Mouse (Mus musculus): ENCODE data around the gene Scaf11. TPM values are rescaled to one million over a fixed set of nuclear protein-coding genes. Genes with fewer than 3 reads are reported as not detected.

Scaf11 gene
- 10 to 100 TPM; 64.2 to 67.6 TPM for total RNA-seq (2023)

DNA sequence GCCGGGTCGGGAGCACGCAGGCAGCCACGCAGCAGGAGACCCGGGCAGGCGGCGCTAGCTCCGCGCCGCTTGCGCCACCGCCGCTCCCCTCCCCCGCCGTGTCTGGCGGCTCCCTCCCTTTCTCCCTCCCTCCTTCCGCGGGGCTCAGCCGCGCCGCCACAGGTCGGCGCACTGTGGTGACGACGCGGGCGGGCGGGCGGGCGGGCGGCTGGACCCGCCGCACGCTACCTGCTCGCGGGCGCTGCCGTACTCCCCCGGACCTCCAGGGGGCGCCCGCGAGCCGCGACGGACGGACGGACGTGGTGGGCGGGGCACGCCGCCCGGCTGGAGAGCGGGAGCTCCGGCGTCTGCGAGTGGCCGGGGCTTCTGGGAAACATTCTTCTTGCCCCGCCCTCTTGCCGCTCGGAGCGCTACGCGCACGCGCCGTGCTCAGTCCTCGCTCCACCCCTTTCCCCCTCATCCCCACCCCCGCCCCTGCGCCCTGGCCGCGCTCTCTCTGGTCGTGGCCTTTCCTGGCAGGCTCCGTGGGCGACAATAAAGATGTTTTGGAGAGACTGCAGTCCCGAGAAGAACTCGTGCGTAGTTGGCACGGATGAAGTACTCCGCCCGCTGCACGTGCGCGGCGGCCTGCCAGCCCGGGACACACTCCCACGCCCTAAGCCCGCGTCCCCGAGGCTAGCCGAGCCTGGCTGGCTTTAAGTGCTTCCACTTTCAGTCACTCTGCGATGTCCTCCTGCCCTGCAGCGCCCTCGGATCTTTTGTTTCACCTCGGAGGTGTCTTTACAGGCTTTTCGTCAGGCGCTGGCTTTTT, at the start of gene Scaf11:
TSS of gene Scaf11 (minus strand) at position 114 of the 811 bp plus-strand sequence.

Other genes with a start within 250 kb of the Scaf11 start
- gene Arid2, start 173.3 kb downstream of the Scaf11 start, total RNA-seq (2023), result 10 to 100 TPM; 68.7 to 72.5 TPM
- gene Slc38a1, start 182.1 kb upstream of the Scaf11 start, total RNA-seq (2023), result 10 to 100 TPM; 32.6 to 38.9 TPM
- 10 to 100 TPM; 78.9 to 87.9 TPM for gene Slc38a2, start 238.9 kb upstream of the Scaf11 start, total RNA-seq (2023)